Mouse (Mus musculus) neural tube, embryonic 15.5 days (tissue): Measurements from ENCODE around the gene Slc38a9. TPM values are rescaled to one million over a fixed set of nuclear protein-coding genes. Genes with fewer than 3 reads are reported as not detected.
"Not testable (repeated sequence)": the region's sequence is repeated elsewhere in the genome, so short reads cannot be mapped to it uniquely, and the experiment has no call there.

Experiments used
- ATAC-seq: fragments of 200-750 bp; cut with Nextera tagmentation; 2 replicates; pipeline ENCODE4 v1.8.0; 2017; ENCODE audit warnings: mild to moderate bottlenecking, moderate TSS enrichment, moderate library complexity; ENCODE audit not compliant: low FRiP score
- H3K27ac ChIP-seq: fragments of 300-500 bp; sonication (generic); replicated peaks from 2 replicates; pipeline ENCODE4 v1.5.1; 2015; ENCODE audit warnings: mild to moderate bottlenecking, inconsistent platforms
- H3K27me3 ChIP-seq: fragments of 300-500 bp; sonication (generic); replicated peaks from 2 replicates; pipeline ENCODE4 v1.6.1; 2015; ENCODE audit warnings: inconsistent platforms
- H3K36me3 ChIP-seq: fragments of 300-500 bp; sonication (generic); 2 replicates; pipeline ENCODE4 v1.6.1; 2015; ENCODE audit warnings: inconsistent platforms
- H3K4me1 ChIP-seq: fragments of 300-500 bp; sonication (generic); 2 replicates; pipeline ENCODE4 v1.6.1; 2015; ENCODE audit warnings: inconsistent platforms
- H3K4me2 ChIP-seq: fragments of 300-500 bp; sonication (generic); 2 replicates; pipeline ENCODE4 v1.6.1; 2015; ENCODE audit warnings: inconsistent platforms, mild to moderate bottlenecking, moderate library complexity
- H3K4me3 ChIP-seq: fragments of 300-500 bp; sonication (generic); replicated peaks from 2 replicates; pipeline ENCODE4 v1.5.1; 2015; ENCODE audit warnings: mild to moderate bottlenecking, inconsistent platforms
- H3K9ac ChIP-seq: fragments of 300-500 bp; sonication (generic); replicated peaks from 2 replicates; pipeline ENCODE4 v1.6.1; 2015; ENCODE audit warnings: mild to moderate bottlenecking, inconsistent platforms
- H3K9me3 ChIP-seq: fragments of 300-500 bp; sonication (generic); replicated peaks from 2 replicates; pipeline ENCODE4 v1.6.1; 2016; ENCODE audit warnings: inconsistent platforms
- WGBS: fragments of 180-500 bp; shearing (Covaris S2); methylation state at CpG from one replicate; pipeline ENCODE4 v1.1.7; 2015; ENCODE audit warnings: mixed read lengths; 5-methylcytosine and 5-hydroxymethylcytosine counted together
- polyA plus RNA-seq: library from polyadenylated mRNA; unstranded; fragments of >200 nt; fragmentation: Nextera tagmentation; extraction: Ambion mirVana; gene quantifications from 2 replicates; pipeline ENCODE4 v1.2.1, GENCODE M21; 2015

Slc38a9 gene
- polyA plus RNA-seq, 1 experiment from 2014 or later: 25.1 TPM

DNA sequence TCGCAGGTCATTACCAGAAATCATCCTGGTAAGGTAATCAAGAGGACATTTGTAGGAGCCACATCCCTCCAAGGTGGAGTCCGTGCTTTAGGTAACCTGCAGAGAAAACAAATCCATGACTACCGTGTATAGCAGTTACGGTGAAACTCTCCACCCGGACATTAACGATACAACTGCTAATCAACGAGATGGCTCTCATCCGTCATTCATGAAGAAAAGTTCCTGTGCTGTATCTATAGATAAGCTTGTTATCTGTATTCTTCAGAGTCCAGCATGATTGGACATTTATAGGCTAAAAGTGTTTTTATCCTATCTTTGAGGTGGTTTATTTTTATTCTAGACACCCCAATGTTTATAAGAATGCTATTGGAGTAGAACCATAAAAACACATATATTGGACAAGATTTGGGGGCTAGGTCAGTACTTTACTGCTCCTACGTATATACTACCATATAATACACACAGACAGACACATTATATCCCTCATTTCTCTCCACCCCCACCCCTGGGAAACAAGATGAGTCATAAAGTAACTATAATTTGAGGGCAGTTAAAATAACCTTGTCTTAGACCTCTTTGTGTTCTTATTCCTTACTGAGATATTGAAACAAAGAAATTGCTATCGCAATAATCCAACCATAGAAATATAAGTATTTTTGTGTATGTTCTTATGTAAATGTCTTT is 32.5 kb downstream of the Slc38a9 start:
- Histone ChIP-seq H3K4me1 (no peaks in the 10 kb centered on the region), H3K9ac (no peak overlapping the region), H3K4me2 (no peak overlapping the region), H3K27ac (no peak overlapping the region), H3K27me3 (no peaks in the 10 kb centered on the region), H3K9me3 (no peaks in the 10 kb centered on the region), H3K36me3 (peaks cover 12% of the 10 kb centered on the region), H3K4me3 (no peak overlapping the region)
- WGBS: 95% methylated on average over 10 of the region's 10 CpGs
- no peak for ATAC-seq

GRCm38 (mm10) chr13:112695526-112696240 is 35.1 kb downstream of the Slc38a9 start:
- Histone ChIP-seq H3K4me3 (no peak overlapping the region), H3K9me3 (no peaks in the 10 kb centered on the region), H3K27ac (no peak overlapping the region), H3K4me2 (no peak overlapping the region), H3K9ac (no peak overlapping the region), H3K36me3 (peaks cover 29% of the 10 kb centered on the region), H3K4me1 (no peaks in the 10 kb centered on the region), H3K27me3 (no peaks in the 10 kb centered on the region)
- 96% methylated on average over 8 of the region's 8 CpGs for WGBS
- peak; percentile 47; the same call in 1 of the 2 replicates for ATAC-seq

GRCm38 (mm10) chr13:112701256-112701655 is 40.7 kb downstream of the Slc38a9 start:
- no peak overlapping the region for H3K4me2 ChIP-seq
- H3K36me3 ChIP-seq: peaks cover 29% of the 10 kb centered on the region
- no peak overlapping the region for H3K4me3 ChIP-seq
- H3K27ac ChIP-seq: no peak overlapping the region
- H3K4me1 ChIP-seq: no peaks in the 10 kb centered on the region
- no peak overlapping the region for H3K9ac ChIP-seq
- no peaks in the 10 kb centered on the region for H3K9me3 ChIP-seq
- H3K27me3 ChIP-seq: no peaks in the 10 kb centered on the region
- WGBS: 88% methylated on average over 8 of the region's 8 CpGs
- ATAC-seq: no peak

DNA sequence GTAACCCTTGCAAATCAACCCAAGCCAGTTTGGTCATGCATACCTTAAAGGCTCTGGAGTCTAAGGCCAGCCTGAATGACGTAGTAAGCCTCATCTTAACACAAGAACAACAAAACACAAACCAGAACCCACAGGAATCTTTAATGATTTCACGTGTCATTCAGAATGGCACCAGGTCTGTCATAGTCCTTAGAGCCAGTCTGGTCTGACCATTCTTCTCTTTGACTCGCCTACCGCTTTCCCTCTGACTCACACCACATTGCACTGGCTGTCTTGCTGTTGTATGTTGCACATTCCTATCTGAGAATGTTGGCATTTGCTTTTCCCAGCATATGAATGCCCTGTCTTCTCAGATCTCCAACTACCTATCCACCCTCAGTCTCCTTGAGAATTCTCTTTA is 45.8 kb downstream of the Slc38a9 start:
- H3K4me2 ChIP-seq: no peak overlapping the region
- no peaks in the 10 kb centered on the region for H3K9me3 ChIP-seq
- no peaks in the 10 kb centered on the region for H3K27me3 ChIP-seq
- ATAC-seq: no peak
- H3K36me3 ChIP-seq: peaks cover 14% of the 10 kb centered on the region
- no peak overlapping the region for H3K9ac ChIP-seq
- WGBS: 92% methylated on average over 4 of the region's 4 CpGs
- no peaks in the 10 kb centered on the region for H3K4me1 ChIP-seq
- no peak overlapping the region for H3K27ac ChIP-seq
- no peak overlapping the region for H3K4me3 ChIP-seq

DNA sequence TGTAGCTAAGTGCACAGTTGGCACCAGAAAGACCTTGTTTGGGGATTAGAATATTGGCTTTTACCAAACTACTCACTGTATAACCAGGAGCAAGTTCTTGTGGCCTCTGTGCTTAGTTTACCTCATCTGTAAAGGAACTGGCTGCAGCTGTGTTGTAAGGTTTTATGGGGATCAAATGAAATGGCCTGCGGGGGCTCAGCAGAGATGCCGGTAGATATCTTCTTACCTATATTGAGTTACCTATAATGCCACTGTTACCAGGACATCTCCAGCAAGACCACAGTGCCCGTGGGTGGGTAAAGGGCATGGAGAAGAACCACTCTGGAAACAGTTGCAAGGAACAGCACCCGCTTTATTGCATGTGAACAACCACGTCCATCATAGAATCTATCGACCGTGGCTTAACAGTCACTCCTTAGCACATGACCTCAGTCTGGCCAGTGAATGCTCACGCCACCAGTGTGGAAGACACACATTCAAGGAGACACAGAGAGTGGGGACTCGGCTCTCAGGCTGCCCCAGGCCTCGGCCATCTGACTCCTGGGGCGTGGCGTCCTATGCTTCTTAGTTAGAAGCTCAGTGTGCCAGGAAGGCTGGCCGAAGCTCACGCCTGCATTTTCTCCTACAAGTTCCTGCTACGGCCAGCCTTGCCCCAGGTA is 59.7 kb downstream of the Slc38a9 start:
- no peak for ATAC-seq
- Histone ChIP-seq H3K9ac (no peak overlapping the region), H3K9me3 (no peaks in the 10 kb centered on the region), H3K27ac (no peak overlapping the region), H3K4me3 (no peak overlapping the region), H3K4me2 (no peak overlapping the region), H3K4me1 (peaks cover 4% of the 10 kb centered on the region; the same call in 1 of the 2 replicates), H3K27me3 (no peaks in the 10 kb centered on the region), H3K36me3 (peaks cover 2% of the 10 kb centered on the region; the same call in 1 of the 2 replicates)
- WGBS: 90% methylated on average over 15 of the region's 15 CpGs

DNA sequence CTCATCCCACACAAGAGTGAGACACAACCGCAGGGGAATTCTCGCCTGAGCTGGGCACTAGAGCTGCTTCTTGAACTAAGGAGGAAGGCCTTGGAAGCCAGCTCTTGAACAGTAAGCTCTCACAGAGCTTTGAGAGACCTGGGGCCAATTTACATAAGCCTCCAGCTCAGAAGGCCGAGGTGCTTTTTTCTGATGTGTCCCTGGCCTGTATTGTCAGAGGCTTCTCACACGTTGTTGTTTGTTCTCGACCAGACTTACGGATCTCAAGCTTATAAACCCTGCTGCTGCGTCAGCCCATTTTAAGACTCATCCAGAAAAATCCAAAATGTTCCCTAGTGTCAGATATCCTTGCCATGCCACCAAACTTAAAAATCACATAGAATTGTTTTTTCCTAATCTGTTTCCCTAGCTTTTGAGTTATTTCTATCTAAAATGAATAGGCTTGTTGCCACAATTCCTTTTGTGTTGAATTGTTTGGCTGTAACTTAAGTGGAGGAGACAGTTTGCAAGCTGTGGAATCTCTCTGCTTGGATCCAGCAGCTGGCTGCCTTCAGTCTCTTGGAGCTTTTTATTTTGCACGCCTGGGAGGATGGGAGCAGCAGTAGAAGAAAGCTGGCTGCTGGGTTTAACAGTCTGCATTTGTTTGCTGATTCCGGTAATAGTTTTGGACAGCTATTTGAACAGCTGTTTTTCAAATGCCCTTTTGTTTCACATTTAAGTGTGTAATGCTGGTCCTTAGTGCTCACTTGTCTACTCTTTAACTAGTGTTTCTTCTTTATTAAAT is 61.6 kb downstream of the Slc38a9 start:
- 33% methylated on average over 9 of the region's 9 CpGs for WGBS
- Histone ChIP-seq H3K4me3 (no peak overlapping the region), H3K4me1 (peaks cover 4% of the 10 kb centered on the region; the same call in 1 of the 2 replicates), H3K4me2 (no peak overlapping the region), H3K36me3 (peaks cover 5% of the 10 kb centered on the region; the same call in 1 of the 2 replicates), H3K27ac (peak overlapping the region; percentile 51; the same call in 1 of the 2 replicates), H3K9ac (no peak overlapping the region), H3K9me3 (no peaks in the 10 kb centered on the region), H3K27me3 (no peaks in the 10 kb centered on the region)
- no peak for ATAC-seq

- ATAC-seq, H3K36me3 ChIP-seq, H3K9me3 ChIP-seq, H3K27me3 ChIP-seq, H3K4me1 ChIP-seq, H3K4me2 ChIP-seq, H3K9ac ChIP-seq, H3K4me3 ChIP-seq, H3K27ac ChIP-seq: not testable (repeated sequence)
These were observed 63.7 kb downstream of the Slc38a9 start for GRCm38 (mm10) chr13:112724260-112724659.

- H3K4me2 ChIP-seq: no peak overlapping the region
- H3K4me3 ChIP-seq: no peak overlapping the region
- no peak overlapping the region for H3K27ac ChIP-seq
- H3K4me1 ChIP-seq: peaks cover 4% of the 10 kb centered on the region; the same call in 1 of the 2 replicates
- no peak overlapping the region for H3K9ac ChIP-seq
- no peaks in the 10 kb centered on the region for H3K27me3 ChIP-seq
- H3K36me3 ChIP-seq: peaks cover 12% of the 10 kb centered on the region
- no peak for ATAC-seq
- H3K9me3 ChIP-seq: no peaks in the 10 kb centered on the region
- 83% methylated on average over 3 of the region's 3 CpGs for WGBS
These were observed 65.5 kb downstream of the Slc38a9 start for GRCm38 (mm10) chr13:112726002-112726401.

DNA sequence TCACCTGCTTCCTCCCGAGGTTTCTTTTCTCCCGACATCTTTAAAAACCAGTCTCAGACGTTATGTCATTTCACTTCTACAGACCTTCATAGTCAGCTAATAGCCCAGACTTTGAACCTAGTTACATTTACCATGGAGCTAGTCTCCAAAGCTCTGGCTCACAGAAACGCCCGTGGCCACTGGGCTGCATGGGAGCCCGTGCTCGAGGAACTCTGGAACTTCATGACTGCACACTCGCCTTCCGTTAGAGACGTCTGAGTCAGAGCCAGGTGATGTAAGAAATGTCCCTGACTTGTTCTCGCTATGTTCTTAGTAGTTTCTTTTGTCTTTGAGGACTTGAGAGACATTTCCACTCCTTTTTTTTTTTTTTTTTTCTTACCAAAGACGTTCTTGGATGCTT is 72.8 kb downstream of the Slc38a9 start:
- ATAC-seq: no peak
- Histone ChIP-seq H3K9ac (no peak overlapping the region), H3K9me3 (no peaks in the 10 kb centered on the region), H3K27me3 (no peaks in the 10 kb centered on the region), H3K27ac (no peak overlapping the region), H3K4me1 (no peaks in the 10 kb centered on the region), H3K36me3 (peaks cover 14% of the 10 kb centered on the region), H3K4me2 (no peak overlapping the region), H3K4me3 (no peak overlapping the region)
- WGBS: 93% methylated on average over 12 of the region's 12 CpGs

DNA sequence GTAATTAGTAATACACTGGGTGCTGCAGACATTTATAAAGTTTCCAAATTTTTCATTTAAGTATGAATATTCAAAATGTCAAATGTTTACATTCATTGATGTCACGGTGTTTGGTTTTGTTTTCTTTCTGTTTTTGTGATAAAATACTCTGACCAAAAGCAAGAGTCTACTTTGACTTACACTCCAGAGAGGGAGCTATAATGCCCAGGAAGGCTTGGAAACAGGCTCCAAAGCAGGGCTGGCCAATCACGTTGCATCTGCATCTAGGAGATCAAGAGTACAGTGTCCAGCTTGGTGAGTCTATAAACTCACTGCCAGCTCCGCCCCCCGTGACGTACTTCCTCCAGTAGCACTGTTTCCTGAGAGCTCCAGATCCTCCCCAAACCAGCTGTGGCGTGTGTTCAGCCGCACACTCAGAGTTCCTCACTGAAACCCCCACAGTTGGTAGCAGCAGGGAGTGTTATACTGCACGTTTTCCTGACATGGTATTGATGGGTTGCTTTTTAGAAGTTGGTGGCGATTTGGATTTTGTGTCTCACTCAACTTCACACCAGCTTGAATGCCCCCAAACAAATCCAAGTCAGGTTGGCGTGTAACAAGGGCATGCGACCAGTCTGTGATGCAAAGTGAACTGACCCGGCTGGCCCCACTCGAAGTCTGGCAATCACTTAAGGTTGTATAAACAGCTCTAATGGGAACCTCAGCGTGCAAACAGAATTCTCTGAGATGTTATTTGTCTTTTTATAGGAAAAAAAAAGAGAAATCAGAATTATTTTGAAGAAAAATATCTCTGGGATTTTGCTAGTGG is 74.6 kb downstream of the Slc38a9 start:
- H3K4me1 ChIP-seq: no peaks in the 10 kb centered on the region
- no peaks in the 10 kb centered on the region for H3K9me3 ChIP-seq
- no peak overlapping the region for H3K4me2 ChIP-seq
- H3K4me3 ChIP-seq: no peak overlapping the region
- no peaks in the 10 kb centered on the region for H3K27me3 ChIP-seq
- H3K27ac ChIP-seq: no peak overlapping the region
- ATAC-seq: no peak
- no peak overlapping the region for H3K9ac ChIP-seq
- 0 out of 2 replicates have a peak, but pooled peaks cover 8% of the 10 kb centered on the region for H3K36me3 ChIP-seq
- WGBS: 80% methylated on average over 14 of the region's 14 CpGs

DNA sequence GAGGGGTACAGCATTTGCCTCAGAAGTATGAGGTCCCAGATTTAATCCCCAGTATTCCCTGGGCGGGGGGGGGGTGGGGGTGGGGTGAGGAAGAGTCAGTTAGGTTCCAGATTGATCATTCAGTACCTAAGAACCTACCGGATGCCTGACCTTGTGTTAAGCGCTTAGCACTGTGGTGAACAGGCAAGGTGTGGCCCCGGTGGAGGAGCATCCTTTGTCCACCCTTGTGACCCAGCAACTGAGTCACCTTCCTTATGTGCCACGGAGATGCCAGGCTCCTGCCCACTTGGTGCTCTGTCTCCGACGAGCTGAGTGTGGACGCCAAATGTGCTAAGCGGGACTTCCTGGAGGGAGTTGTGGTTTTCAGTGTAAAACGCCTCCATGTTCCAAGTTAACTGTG is 75.9 kb downstream of the Slc38a9 start:
- Histone ChIP-seq H3K4me1 (no peaks in the 10 kb centered on the region), H3K36me3 (0 out of 2 replicates have a peak, but pooled peaks cover 5% of the 10 kb centered on the region), H3K4me3 (no peak overlapping the region), H3K27me3 (no peaks in the 10 kb centered on the region), H3K9me3 (no peaks in the 10 kb centered on the region), H3K27ac (no peak overlapping the region), H3K9ac (no peak overlapping the region), H3K4me2 (no peak overlapping the region)
- WGBS: 89% methylated on average over 10 of the region's 10 CpGs
- no peak for ATAC-seq
